Mouse (Mus musculus) midbrain, embryonic 10.5 days (tissue): ENCODE measurements around the gene Parl. TPM values are rescaled to one million over a fixed set of nuclear protein-coding genes. Genes with fewer than 3 reads are reported as not detected.
A peak's percentile ranks its signal among the peaks of the same experiment; 100 is the strongest.

Experiments used
- DNase-seq: peaks from one replicate; pipeline ENCODE4 v3.0.0-alpha.2; 2017; ENCODE audit warnings: low spot score
- H3K27ac ChIP-seq: fragments of 300-500 bp; sonication (generic); replicated peaks from 2 replicates; pipeline ENCODE4 v1.5.1; 2016; ENCODE audit warnings: mild to moderate bottlenecking
- H3K27me3 ChIP-seq: fragments of 300-500 bp; sonication (generic); 2 replicates; pipeline ENCODE4 v1.6.1; 2016; ENCODE audit warnings: low read depth, mild to moderate bottlenecking; ENCODE audit not compliant: poor library complexity, severe bottlenecking
- H3K36me3 ChIP-seq: fragments of 300-500 bp; sonication (generic); 2 replicates; pipeline ENCODE4 v1.6.1; 2016; ENCODE audit warnings: mild to moderate bottlenecking, moderate library complexity
- H3K4me1 ChIP-seq: fragments of 300-500 bp; sonication (generic); 2 replicates; pipeline ENCODE4 v1.6.1; 2016
- H3K4me3 ChIP-seq: fragments of 300-500 bp; sonication (generic); 2 replicates; pipeline ENCODE4 v1.5.1; 2016; ENCODE audit warnings: mild to moderate bottlenecking, moderate library complexity
- H3K9me3 ChIP-seq: fragments of 300-500 bp; sonication (generic); replicated peaks from 2 replicates; pipeline ENCODE4 v1.6.1; 2016; ENCODE audit warnings: mild to moderate bottlenecking
- WGBS: fragments of 180-500 bp; shearing (Covaris S2); methylation state at CpG from one replicate; pipeline ENCODE4 v1.1.7; 2016; 5-methylcytosine and 5-hydroxymethylcytosine counted together
- polyA plus RNA-seq: library from polyadenylated mRNA; unstranded; fragments of >200 nt; fragmentation: Nextera tagmentation; extraction: Ambion mirVana; gene quantifications from 2 replicates; pipeline ENCODE4 v1.2.1, GENCODE M21; 2016

Gene Parl
- polyA plus RNA-seq, result 135 TPM in 2 replicates

GRCm38 (mm10) chr16:20301770-20302649 lies at the start of gene Parl:
Gene Parl, minus strand, starts transcription at chr16:20302387.
- no peaks in the 10 kb centered on the region for H3K9me3 ChIP-seq
- H3K4me3 ChIP-seq, result peak within 1 kb of the TSS; percentile 97
- peak; percentile 87 for DNase-seq
- H3K27me3 ChIP-seq, result no peaks in the 10 kb centered on the region
- WGBS, result under 1% methylated on average over 52 of the region's 52 CpGs
- H3K27ac ChIP-seq, result peak within 1 kb of the TSS; percentile 94
- peaks cover 17% of the 10 kb centered on the region for H3K36me3 ChIP-seq
- peaks cover 24% of the 10 kb centered on the region for H3K4me1 ChIP-seq

- H3K27ac ChIP-seq, result no peak overlapping the region
- no peaks in the 10 kb centered on the region for H3K9me3 ChIP-seq
- no peak overlapping the region for H3K4me3 ChIP-seq
- 91% methylated on average over 1 of the region's 1 CpGs for WGBS
- H3K4me1 ChIP-seq, result no peaks in the 10 kb centered on the region
- no peak for DNase-seq
- no peaks in the 10 kb centered on the region for H3K27me3 ChIP-seq
- H3K36me3 ChIP-seq, result peaks cover 62% of the 10 kb centered on the region
Measured at GRCm38 (mm10) chr16:20345464-20345863, 43.3 kb upstream of the Parl start.

GRCm38 (mm10) chr16:20338616-20339015 lies 36.4 kb upstream of the Parl start:
- no peaks in the 10 kb centered on the region for H3K4me1 ChIP-seq
- H3K27ac ChIP-seq, result no peak overlapping the region
- 96% methylated on average over 3 of the region's 3 CpGs for WGBS
- no peak overlapping the region for H3K4me3 ChIP-seq
- no peaks in the 10 kb centered on the region for H3K9me3 ChIP-seq
- H3K27me3 ChIP-seq, result no peaks in the 10 kb centered on the region
- peaks cover 79% of the 10 kb centered on the region for H3K36me3 ChIP-seq
- DNase-seq, result no peak

- Histone ChIP-seq H3K4me1 (no peaks in the 10 kb centered on the region), H3K27me3 (no peaks in the 10 kb centered on the region), H3K36me3 (peaks cover 83% of the 10 kb centered on the region), H3K27ac (no peak overlapping the region), H3K9me3 (no peaks in the 10 kb centered on the region), H3K4me3 (no peak overlapping the region)
- no peak for DNase-seq
- WGBS, result 94% methylated on average over 8 of the region's 8 CpGs
Measured at GRCm38 (mm10) chr16:20334918-20335317, 32.7 kb upstream of the Parl start.

GRCm38 (mm10) chr16:20328306-20328705 lies 26.1 kb upstream of the Parl start:
- H3K27me3 ChIP-seq, result no peaks in the 10 kb centered on the region
- DNase-seq, result no peak
- H3K36me3 ChIP-seq, result peaks cover 41% of the 10 kb centered on the region
- no peak overlapping the region for H3K27ac ChIP-seq
- H3K4me1 ChIP-seq, result no peaks in the 10 kb centered on the region
- H3K4me3 ChIP-seq, result no peak overlapping the region
- no peaks in the 10 kb centered on the region for H3K9me3 ChIP-seq
- 89% methylated on average over 5 of the region's 5 CpGs for WGBS

- Histone ChIP-seq H3K27me3 (no peaks in the 10 kb centered on the region), H3K36me3 (peaks cover 14% of the 10 kb centered on the region), H3K27ac (no peak within 1 kb of the TSS), H3K4me1 (no peaks in the 10 kb centered on the region), H3K4me3 (no peak within 1 kb of the TSS), H3K9me3 (no peaks in the 10 kb centered on the region)
- no peak for DNase-seq
- 84% methylated on average over 5 of the region's 5 CpGs for WGBS
Measured at GRCm38 (mm10) chr16:20325286-20325685, 23.1 kb upstream of the Parl start, which contains the start of gene Cyp2ab1. Gene Cyp2ab1, minus strand, starts transcription at chr16:20325404.

GRCm38 (mm10) chr16:20323907-20324306 lies 21.7 kb upstream of the Parl start:
- DNase-seq, result no peak
- H3K4me1 ChIP-seq, result no peaks in the 10 kb centered on the region
- no peak overlapping the region for H3K27ac ChIP-seq
- WGBS, result 87% methylated on average over 5 of the region's 5 CpGs
- no peak overlapping the region for H3K4me3 ChIP-seq
- H3K27me3 ChIP-seq, result no peaks in the 10 kb centered on the region
- H3K9me3 ChIP-seq, result no peaks in the 10 kb centered on the region
- H3K36me3 ChIP-seq, result peaks cover 5% of the 10 kb centered on the region

- 92% methylated on average over 4 of the region's 4 CpGs for WGBS
- H3K9me3 ChIP-seq, result no peaks in the 10 kb centered on the region
- H3K27ac ChIP-seq, result no peak overlapping the region
- no peaks in the 10 kb centered on the region for H3K4me1 ChIP-seq
- no peaks in the 10 kb centered on the region for H3K27me3 ChIP-seq
- no peaks in the 10 kb centered on the region for H3K36me3 ChIP-seq
- no peak for DNase-seq
- H3K4me3 ChIP-seq, result no peak overlapping the region
Measured at GRCm38 (mm10) chr16:20322274-20322673, 20.1 kb upstream of the Parl start.

GRCm38 (mm10) chr16:20316770-20317169 lies 14.6 kb upstream of the Parl start:
- Histone ChIP-seq H3K9me3 (no peaks in the 10 kb centered on the region), H3K27me3 (no peaks in the 10 kb centered on the region), H3K4me1 (no peaks in the 10 kb centered on the region), H3K36me3 (no peaks in the 10 kb centered on the region), H3K27ac (no peak overlapping the region), H3K4me3 (no peak overlapping the region)
- 90% methylated on average over 6 of the region's 6 CpGs for whole genome bisulfite sequencing
- DNase-seq, result no peak

- DNase-seq, result no peak
- Histone ChIP-seq H3K9me3 (no peaks in the 10 kb centered on the region), H3K36me3 (no peaks in the 10 kb centered on the region), H3K4me1 (no peaks in the 10 kb centered on the region), H3K4me3 (no peak overlapping the region), H3K27ac (no peak overlapping the region), H3K27me3 (no peaks in the 10 kb centered on the region)
- 92% methylated on average over 4 of the region's 4 CpGs for WGBS
Measured at GRCm38 (mm10) chr16:20315266-20315665, 13.1 kb upstream of the Parl start.

- Histone ChIP-seq H3K27ac (no peak overlapping the region), H3K4me3 (no peak overlapping the region), H3K9me3 (no peaks in the 10 kb centered on the region), H3K4me1 (no peaks in the 10 kb centered on the region), H3K27me3 (no peaks in the 10 kb centered on the region), H3K36me3 (no peaks in the 10 kb centered on the region)
- no peak for DNase-seq
- WGBS, result 70% methylated on average over 14 of the region's 14 CpGs
Measured at GRCm38 (mm10) chr16:20312272-20312671, 10.1 kb upstream of the Parl start.

GRCm38 (mm10) chr16:20300076-20300475 lies 2.1 kb downstream of the Parl start:
- WGBS, result 88% methylated on average over 2 of the region's 2 CpGs
- H3K4me3 ChIP-seq, result peak overlapping the region; percentile 97; the same call in 1 of the 2 replicates
- H3K27me3 ChIP-seq, result no peaks in the 10 kb centered on the region
- H3K9me3 ChIP-seq, result no peaks in the 10 kb centered on the region
- no peak overlapping the region for H3K27ac ChIP-seq
- H3K36me3 ChIP-seq, result peaks cover 37% of the 10 kb centered on the region
- no peak for DNase-seq
- H3K4me1 ChIP-seq, result peaks cover 24% of the 10 kb centered on the region

- WGBS, result 91% methylated on average over 4 of the region's 4 CpGs
- Histone ChIP-seq H3K9me3 (no peaks in the 10 kb centered on the region), H3K4me1 (no peaks in the 10 kb centered on the region), H3K4me3 (no peak overlapping the region), H3K27ac (no peak overlapping the region), H3K36me3 (peaks cover 80% of the 10 kb centered on the region), H3K27me3 (no peaks in the 10 kb centered on the region)
- DNase-seq, result no peak
Measured at GRCm38 (mm10) chr16:20280238-20280637, 21.9 kb downstream of the Parl start.
